Mouse (Mus musculus) heart, adult 18-20 months (tissue): ENCODE data around the gene Tdgf1. TPM values are rescaled to one million over a fixed set of nuclear protein-coding genes. Genes with fewer than 3 reads are reported as not detected.

ENCODE experiments used
- DNase-seq, 2 experiments: peaks; one replicate each; pipeline ENCODE4 v3.0.0; 2021 to 2022; ENCODE audit warnings: mixed read lengths in 1 of 2
- microRNA-seq, 2 experiments: library from miRNA; unstranded; fragments of <30 nt; microRNA quantifications; one replicate each; pipeline ENCODE4 v1.2.0; 2022
- total RNA-seq, 2 experiments: library from RNA; stranded (reverse); gene quantifications; 2 replicates each; pipeline ENCODE4 v1.2.3; 2021

Tdgf1 gene
- total RNA-seq, 2 experiments from 2014 or later: not detected

DNA sequence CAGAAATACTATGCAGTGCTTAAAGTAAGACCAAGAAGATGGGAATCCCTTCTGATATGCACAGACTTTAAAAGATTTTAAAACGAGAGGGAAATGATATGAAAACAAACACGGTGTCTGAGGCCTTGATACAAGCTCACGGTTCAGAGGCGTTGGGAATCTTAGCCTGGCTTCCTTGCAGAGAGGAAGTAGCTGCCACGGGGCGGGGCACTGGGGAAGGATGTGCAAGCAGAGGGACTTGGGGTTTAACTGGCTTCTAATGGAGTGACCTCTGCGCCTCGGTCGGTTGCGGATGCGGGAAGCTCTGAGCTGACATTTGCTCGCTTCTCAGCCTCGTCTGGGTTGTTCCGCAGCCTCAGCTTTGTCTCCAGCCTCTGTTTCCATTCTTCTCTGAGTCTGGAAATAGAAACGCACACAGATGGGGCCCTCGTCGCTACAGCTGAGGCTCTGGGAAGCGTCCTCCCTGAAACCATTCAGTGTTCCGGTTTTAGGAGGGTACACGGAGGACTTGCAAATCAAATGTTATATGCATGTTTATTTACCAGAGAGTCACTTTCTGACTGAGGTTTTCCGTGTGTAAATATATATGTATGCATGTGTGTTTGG, 31.2 kb downstream of the Tdgf1 start:
- DNase-seq: no peak

- DNase-seq: no peak
These were observed 36.5 kb downstream of the Tdgf1 start for GRCm38 (mm10) chr9:110909371-110909967.

DNA sequence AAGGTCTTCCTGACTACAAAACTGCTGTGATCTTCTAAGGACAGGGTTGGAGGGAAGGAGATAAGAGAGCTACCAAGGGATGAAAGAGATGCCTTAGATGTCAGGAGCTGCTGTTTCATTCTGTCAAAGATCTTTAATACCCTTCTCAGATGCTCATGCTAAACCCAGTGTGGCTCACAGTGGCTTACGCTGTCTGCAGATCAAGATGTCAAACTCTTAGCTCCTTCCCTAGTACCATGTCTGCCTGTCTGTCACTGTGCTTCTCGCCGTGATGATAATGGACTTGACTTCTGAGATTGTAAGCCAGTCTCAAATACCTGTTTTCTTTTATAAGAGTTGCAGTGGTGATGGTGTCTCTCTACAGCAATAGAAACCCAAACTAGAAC, 37.3 kb downstream of the Tdgf1 start:
- DNase-seq: no peak

DNA sequence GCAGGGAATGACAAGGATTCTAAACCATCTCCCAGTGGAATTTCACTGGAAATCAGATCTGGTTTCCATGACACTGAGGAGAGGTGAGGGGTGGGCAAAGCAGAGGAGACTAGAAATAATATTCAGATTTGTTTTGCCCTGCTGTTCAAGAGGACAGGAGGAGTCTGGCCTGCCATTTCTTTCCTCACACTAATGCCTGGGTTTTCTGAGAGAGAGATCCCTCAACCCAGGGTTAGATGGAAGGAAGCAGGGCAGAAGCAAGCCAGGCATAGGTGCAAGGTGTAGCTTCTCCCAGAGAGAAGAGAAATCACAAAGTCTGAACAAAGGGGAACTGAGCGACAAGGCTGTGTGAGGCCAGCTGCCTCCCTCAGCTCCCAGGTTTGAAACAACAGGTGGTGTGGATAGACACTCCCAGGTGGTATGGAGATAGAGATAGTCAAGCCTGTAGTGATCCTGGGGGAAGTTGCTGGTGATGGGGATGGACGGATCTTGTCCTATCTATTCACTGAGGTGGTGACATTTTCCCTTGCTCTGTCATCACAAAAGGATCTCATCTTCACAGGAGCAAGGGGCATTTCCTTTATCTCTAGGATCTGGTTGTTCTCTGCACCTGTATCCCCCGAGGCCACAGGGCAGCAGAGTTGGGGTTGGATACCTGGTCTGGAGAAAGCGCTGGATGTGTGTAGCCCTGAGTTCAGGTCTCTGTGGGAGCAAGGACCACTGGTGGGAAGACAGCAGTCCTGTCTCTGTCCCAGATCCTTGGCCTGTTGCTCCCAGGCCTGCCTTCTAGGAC, 37.9 kb downstream of the Tdgf1 start:
- DNase-seq: no peak

GRCm38 (mm10) chr9:110907201-110907837, 38.6 kb downstream of the Tdgf1 start:
- no peak for DNase-seq

DNA sequence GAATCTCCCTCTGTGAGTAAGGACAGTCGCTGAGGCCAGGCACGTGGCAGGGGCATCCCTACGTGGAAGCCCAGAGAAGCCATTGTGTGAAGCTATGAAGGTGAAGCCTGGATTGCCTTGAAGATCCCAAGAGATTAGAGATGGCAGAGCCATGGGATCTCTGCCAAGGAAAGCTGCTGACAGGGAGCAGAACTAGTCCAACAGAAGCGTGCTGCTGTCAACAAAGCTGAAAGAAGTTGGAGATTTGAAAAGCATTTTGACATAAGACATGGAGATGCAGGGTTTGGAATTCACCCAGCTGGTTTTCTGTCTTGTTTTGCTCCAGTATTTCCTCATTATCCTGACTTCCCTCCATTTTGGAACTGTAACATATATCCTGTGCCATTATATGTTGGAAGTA, 43.7 kb downstream of the Tdgf1 start:
- DNase-seq: no peak

DNA sequence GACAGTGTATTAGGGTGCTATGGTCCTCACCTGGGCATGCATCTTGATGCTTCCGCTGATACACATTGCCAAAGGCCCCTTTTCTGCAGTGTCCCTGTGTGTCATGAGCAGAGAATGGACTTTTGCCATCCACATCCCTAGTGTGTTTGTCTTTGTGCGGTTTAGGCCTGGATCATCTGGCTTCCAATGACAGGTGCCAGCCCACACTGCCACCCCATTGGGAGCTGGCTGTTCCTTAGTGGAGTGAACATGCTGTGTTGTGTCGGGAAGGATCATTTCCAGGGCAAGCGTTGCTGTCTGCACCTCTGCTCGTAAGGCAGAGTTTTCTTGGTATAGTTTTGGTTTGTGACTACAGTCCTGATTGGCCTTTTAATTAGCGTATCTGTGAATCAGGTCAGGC, 44.8 kb downstream of the Tdgf1 start:
- DNase-seq: no peak

DNA sequence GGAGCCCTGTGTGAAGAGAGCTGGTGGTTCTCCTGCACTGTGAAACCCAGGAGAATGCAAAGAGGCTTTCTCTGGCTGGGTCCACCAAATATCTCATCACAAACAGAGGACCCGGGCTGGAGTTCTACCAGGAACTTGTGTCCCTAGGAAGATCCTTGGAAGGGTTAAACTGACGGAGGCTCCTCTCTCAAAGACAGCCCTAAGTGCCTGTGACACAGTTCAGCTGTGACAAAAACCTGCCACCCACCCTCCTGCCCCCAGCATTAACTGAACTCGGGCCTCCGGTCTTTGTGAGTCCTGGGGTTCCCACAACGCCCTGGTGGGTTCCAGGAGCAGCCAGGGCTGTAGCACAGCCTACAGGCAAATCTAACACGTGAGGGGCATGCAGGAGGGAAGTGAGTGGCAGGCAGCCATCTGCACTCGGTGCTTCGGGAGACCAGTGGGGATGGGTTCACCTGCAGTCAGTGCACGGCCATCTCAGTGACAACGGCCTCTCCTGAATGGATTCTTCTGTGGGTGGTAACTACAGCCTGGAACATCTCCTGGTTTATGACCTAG, 46.4 kb downstream of the Tdgf1 start:
- DNase-seq: no peak

DNA sequence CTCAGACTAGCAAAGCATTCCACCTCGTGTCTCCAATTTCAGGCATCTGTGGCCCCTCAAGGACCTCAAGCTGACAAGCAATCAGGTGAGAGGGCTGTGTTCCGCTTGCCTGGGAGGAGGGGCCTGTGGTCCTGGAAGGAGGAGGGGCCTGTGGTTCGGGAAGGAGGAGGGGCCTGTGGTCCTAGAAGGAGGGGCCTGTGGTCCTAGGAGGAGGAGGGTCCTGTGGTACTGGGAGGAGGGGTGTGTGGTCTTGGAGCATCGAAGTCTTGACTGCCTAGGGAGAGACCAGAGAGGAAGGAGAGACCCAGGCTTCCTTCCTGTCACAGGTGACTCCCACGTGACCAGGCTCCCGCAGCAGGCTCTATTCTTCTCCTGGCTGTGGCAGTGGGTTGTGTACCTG, 49.4 kb downstream of the Tdgf1 start:
- DNase-seq: no peak

GRCm38 (mm10) chr9:110895994-110896393, 50.0 kb downstream of the Tdgf1 start:
- no peak for DNase-seq

GRCm38 (mm10) chr9:110895507-110895906, 50.5 kb downstream of the Tdgf1 start:
- DNase-seq: no peak

DNA sequence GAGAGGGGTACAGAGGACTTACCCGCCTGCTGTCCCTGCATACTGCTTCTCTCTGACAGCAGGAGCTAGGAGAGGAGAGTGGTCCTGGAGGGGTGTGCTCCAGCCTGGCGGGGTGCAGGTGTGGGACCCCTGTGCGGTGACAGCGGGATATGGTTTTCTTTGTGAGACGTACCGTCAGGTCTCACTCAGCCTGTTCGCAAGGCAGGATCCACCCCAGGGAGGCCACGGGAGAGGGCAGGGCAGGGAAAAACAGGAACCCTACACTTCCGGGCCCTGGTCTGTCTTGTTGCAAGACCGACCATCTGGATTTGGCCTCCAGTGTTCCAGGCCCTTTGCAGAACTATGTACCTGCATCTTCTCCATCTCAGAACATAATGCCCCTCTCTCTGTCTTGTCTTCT, 52.5 kb downstream of the Tdgf1 start:
- DNase-seq: no peak

DNA sequence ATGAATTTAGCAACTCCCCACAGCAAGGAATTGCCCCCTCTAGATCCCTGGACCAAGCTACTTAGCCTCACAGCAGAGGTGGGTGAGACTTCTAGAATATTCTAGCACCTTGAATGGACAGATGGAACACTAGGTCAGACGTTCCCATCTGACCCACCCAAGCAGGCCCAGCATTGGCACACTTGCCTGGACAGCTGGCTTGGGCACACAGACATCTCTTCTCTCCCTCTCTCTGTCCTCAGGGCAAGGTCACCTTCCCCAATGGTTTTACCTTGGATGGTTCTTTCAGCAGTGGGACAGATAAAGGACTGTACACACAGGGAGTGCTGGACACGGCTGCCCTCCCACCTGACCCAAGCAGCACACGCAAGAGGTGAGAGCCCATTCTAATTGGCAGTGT, 53.4 kb downstream of the Tdgf1 start:
- no peak for DNase-seq

GRCm38 (mm10) chr9:110891077-110891828, 54.7 kb downstream of the Tdgf1 start:
- peak in 1 of 2 experiments; percentile 62 for DNase-seq

- no peak for DNase-seq
These were observed 55.8 kb downstream of the Tdgf1 start for GRCm38 (mm10) chr9:110890026-110890783.

Small RNA genes within 50 kb of the gene (microRNA-seq; reads per million reads assigned to microRNA genes)
- 0 reads per million in 2 experiments for gene Gm24269

Other genes with a start within 250 kb of the Tdgf1 start
- over 10,000 TPM; 10,039 to 12,689 TPM for gene Myl3, start 204.3 kb downstream of the Tdgf1 start, total RNA-seq
- 1 to 10 TPM; 4.6 to 6.3 TPM for gene Pth1r, start 199.0 kb downstream of the Tdgf1 start, total RNA-seq
- not detected for gene Prss42, start 148.0 kb downstream of the Tdgf1 start, total RNA-seq
- gene Prss44, start 132.2 kb downstream of the Tdgf1 start, total RNA-seq: not detected
- not detected for gene Prss43, start 119.5 kb downstream of the Tdgf1 start, total RNA-seq
- not detected for gene Prss45, start 111.6 kb downstream of the Tdgf1 start, total RNA-seq
- gene Prss46, start 101.7 kb downstream of the Tdgf1 start, total RNA-seq: not detected
- not detected for gene Prss50, start 88.2 kb downstream of the Tdgf1 start, total RNA-seq
- 10 to 100 TPM; 13.2 to 14.8 TPM for gene Als2cl, start 66.3 kb downstream of the Tdgf1 start, total RNA-seq
- 1 to 10 TPM; 1.5 to 2.1 TPM for gene Tmie, start 66.0 kb downstream of the Tdgf1 start, total RNA-seq
- gene Fam240a, start 29.3 kb downstream of the Tdgf1 start, total RNA-seq: not detected
- gene Lrrc2, start 5.4 kb upstream of the Tdgf1 start, total RNA-seq: 100 to 1,000 TPM; 239 to 298 TPM
- 1 to 10 TPM; 2.9 to 3.8 TPM for gene Rtp3, start 44.4 kb upstream of the Tdgf1 start, total RNA-seq
- gene Ltf, start 73.1 kb upstream of the Tdgf1 start, total RNA-seq: 1 to 10 TPM in 1 of 2 experiments, under 1 TPM in 1; 0.10 to 9.8 TPM
- 1 to 10 TPM; 6.3 to 9.1 TPM for gene Ccrl2, start 111.4 kb upstream of the Tdgf1 start, total RNA-seq
- 10 to 100 TPM; 87.3 to 89.0 TPM for gene Lrrfip2, start 171.4 kb upstream of the Tdgf1 start, total RNA-seq